Mouse (Mus musculus): ENCODE measurements around the gene Pah.

DNA sequence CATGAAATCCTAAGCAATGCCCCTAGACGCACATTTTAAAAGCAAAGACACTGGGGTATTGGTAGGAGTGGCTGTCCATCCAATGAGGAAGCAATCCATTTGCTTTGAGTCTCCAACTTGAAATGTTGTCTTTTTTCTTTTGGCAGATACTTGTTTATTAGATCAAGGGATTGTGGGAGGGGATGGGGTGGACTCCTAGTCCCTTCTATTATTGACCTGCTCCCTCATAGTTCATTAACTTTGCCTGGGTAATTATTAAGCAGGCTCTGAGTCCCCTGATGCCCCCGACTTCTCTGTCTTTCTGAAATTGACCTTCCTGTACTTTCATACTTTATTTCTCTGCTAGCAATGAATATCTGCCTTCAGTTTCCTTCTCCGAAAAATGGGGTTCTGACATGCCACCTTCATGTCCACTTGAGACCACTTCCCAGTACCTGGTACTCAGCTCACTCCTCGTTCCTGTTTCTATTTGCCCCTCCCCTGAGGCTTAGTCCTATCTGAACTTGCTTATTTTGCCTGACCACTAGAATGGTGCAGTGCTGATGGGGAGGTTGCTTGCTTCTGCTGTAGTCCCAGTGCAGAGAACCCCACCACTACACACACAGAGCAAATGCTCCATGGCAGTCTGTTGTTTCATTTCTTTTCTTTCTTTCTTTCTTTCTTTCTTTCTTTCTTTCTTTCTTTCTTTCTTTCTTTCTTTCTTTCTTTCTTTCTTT lies 1.0 kb upstream of the Pah start:
- TF ChIP-seq CTCF (IDR thresholded peaks at IDR 0.05; ENCODE audit: extremely low read depth, insufficient read depth, insufficient read length, insufficient replicate concordance), result no peak
- TF ChIP-seq POLR2A (IDR thresholded peaks at IDR 0.05; ENCODE audit: low read depth, low read length), result no peak

Measured in spleen, adult 2 months (tissue).